Comparison of ENCODE assay signal across 19 mouse cellular contexts in the genomic region with DNA sequence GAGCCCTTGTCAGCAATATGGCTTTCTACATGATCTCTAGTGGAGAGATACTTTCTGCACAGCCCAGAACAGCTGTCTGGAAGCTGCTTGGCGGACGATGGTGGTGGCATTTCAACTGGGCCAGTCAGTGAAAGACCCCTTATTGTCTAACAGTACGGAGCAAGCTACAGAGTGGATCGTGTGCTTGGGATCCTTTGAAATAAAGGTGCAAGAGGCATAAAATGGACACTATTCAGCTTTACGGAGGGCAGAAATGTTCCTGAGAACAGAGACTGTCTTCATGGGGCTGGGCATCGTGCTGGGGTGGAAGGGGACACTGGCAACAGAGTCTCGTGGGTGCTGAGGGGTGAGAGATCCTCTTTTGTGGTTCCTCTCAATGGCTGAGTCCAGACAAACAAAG.
A peak's percentile ranks its signal among the peaks of the same experiment; 100 is the strongest.
DNase-seq lines count a peak whose midpoint lies in the region; ATAC-seq and TF ChIP-seq lines count a peak whose summit lies in the region.
"Had no signal": no experiment of that assay in that cellular context is flagged by ENCODE, and none has a peak within 500 bp of the region (broad histone marks: within the 10 kb centered on the region; RNA-seq: fewer than 3 reads in every experiment).

No protein-coding gene starts in this region.

- no peak for TF ChIP-seq CTCF in layer of hippocampus, adult 2 months (conservative IDR thresholded peaks at IDR 0.05)

- H3K4me3 ChIP-seq in layer of hippocampus, adult 2 months, result no peak overlapping the region
- no peak overlapping the region for H3K4me3 ChIP-seq in midbrain, embryonic 10.5 days
- H3K4me3 ChIP-seq in midbrain, embryonic 16.5 days (ENCODE audit: low read depth, low read length), result no peak overlapping the region
- H3K4me3 ChIP-seq: embryonic facial prominence, embryonic 12.5 days; forebrain, embryonic 15.5 days; heart, embryonic 13.5 days had no signal

- peaks cover 19% of the 10 kb centered on the region; the same call in 1 of the 2 replicates for H3K27me3 ChIP-seq in midbrain, embryonic 10.5 days (ENCODE audit: low read depth, poor library complexity, severe bottlenecking)
- no peaks in the 10 kb centered on the region for H3K27me3 ChIP-seq in midbrain, embryonic 16.5 days (ENCODE audit: control insufficient read depth, insufficient read depth, low read depth, low read length)
- H3K27me3 ChIP-seq: forebrain, embryonic 15.5 days; heart, embryonic 13.5 days had no signal

- H3K9me3 ChIP-seq in midbrain, embryonic 10.5 days (replicated peaks), result no peaks in the 10 kb centered on the region
- no peaks in the 10 kb centered on the region for H3K9me3 ChIP-seq in midbrain, embryonic 16.5 days (replicated peaks; ENCODE audit: control insufficient read depth, low read length, poor library complexity, severe bottlenecking)
- H3K9me3 ChIP-seq: embryonic facial prominence, embryonic 12.5 days; forebrain, embryonic 15.5 days; heart, embryonic 13.5 days had no signal

- DNase-seq in frontal cortex, postnatal 14 days (ENCODE audit: low spot score in 2 of 2), result no peak
- no peak for DNase-seq in layer of hippocampus, adult 2 months (ENCODE audit: low spot score in 2 of 2)
- no peak for DNase-seq in layer of hippocampus, adult 18-20 months (ENCODE audit: low spot score in 2 of 2)
- no peak for DNase-seq in midbrain, embryonic 10.5 days (ENCODE audit: low spot score)
- DNase-seq in adrenal gland, adult 18-20 months (ENCODE audit: low spot score in 2 of 2), result no peak
- DNase-seq: adrenal gland, postnatal 10 days; B cell, adult 2 months; cerebellum, adult 11-12 months; cerebellum, adult 9-10 months; gastrocnemius, postnatal 14 days; heart, postnatal 4 days had no signal

- 43% methylated on average over 7 of the region's 7 CpGs for WGBS in midbrain, embryonic 10.5 days
- 31% methylated on average over 7 of the region's 7 CpGs for WGBS in midbrain, embryonic 16.5 days

- H3K4me1 ChIP-seq in midbrain, embryonic 10.5 days, result peaks cover 11% of the 10 kb centered on the region
- no peaks in the 10 kb centered on the region for H3K4me1 ChIP-seq in midbrain, embryonic 16.5 days (ENCODE audit: control insufficient read depth, insufficient read depth, low read length)
- H3K4me1 ChIP-seq: heart, embryonic 13.5 days had no signal

- H3K9ac ChIP-seq in midbrain, embryonic 16.5 days (ENCODE audit: low read depth, low read length), result no peak overlapping the region
- H3K9ac ChIP-seq: embryonic facial prominence, embryonic 12.5 days; forebrain, embryonic 15.5 days; heart, embryonic 13.5 days; hindbrain, embryonic 14.5 days had no signal

- no peaks in the 10 kb centered on the region for H3K36me3 ChIP-seq in midbrain, embryonic 10.5 days
- H3K36me3 ChIP-seq in midbrain, embryonic 16.5 days (ENCODE audit: control insufficient read depth, insufficient read depth, low read length), result no peaks in the 10 kb centered on the region
- H3K36me3 ChIP-seq: embryonic facial prominence, embryonic 12.5 days; forebrain, embryonic 15.5 days; G1E; heart, embryonic 13.5 days had no signal

- no peak overlapping the region for H3K4me2 ChIP-seq in midbrain, embryonic 16.5 days (ENCODE audit: low read length)
- H3K4me2 ChIP-seq: embryonic facial prominence, embryonic 12.5 days; forebrain, embryonic 15.5 days; heart, embryonic 13.5 days; hindbrain, embryonic 14.5 days had no signal

- H3K27ac ChIP-seq in layer of hippocampus, adult 2 months, result 0 out of 2 replicates have a peak overlapping the region, but pooled peaks have one; percentile 7
- peak overlapping the region; percentile 49; the same call in 1 of the 2 replicates for H3K27ac ChIP-seq in midbrain, embryonic 10.5 days (replicated peaks)
- H3K27ac ChIP-seq in midbrain, embryonic 16.5 days (ENCODE audit: low read length), result no peak overlapping the region
- H3K27ac ChIP-seq: embryonic facial prominence, embryonic 12.5 days; forebrain, embryonic 15.5 days; heart, embryonic 13.5 days; hindbrain, embryonic 14.5 days had no signal

- peak; percentile 51 for ATAC-seq in frontal cortex, adult (ENCODE audit: low TSS enrichment)
- no peak for ATAC-seq in midbrain, embryonic 16.5 days
- ATAC-seq: CD4-positive, CD25-positive, alpha-beta regulatory T cell, adult 4 months; forebrain, embryonic 15.5 days had no signal
